Mouse (Mus musculus) mammary gland, adult 2 months (tissue): Measurements from ENCODE around the gene Mlkl. TPM values are rescaled to one million over a fixed set of nuclear protein-coding genes. Genes with fewer than 3 reads are reported as not detected.

Source experiments
- polyA plus RNA-seq: library from polyadenylated mRNA; depleted of rRNA; stranded (reverse); fragments of >200 nt; gene quantifications from 2 replicates; pipeline ENCODE4 v1.2.3, GENCODE M21; 2012; ENCODE audit warnings: low replicate concordance; rRNA removed

Mlkl gene
- 1.1 and 3.3 TPM in 2 replicates for polyA plus RNA-seq

DNA sequence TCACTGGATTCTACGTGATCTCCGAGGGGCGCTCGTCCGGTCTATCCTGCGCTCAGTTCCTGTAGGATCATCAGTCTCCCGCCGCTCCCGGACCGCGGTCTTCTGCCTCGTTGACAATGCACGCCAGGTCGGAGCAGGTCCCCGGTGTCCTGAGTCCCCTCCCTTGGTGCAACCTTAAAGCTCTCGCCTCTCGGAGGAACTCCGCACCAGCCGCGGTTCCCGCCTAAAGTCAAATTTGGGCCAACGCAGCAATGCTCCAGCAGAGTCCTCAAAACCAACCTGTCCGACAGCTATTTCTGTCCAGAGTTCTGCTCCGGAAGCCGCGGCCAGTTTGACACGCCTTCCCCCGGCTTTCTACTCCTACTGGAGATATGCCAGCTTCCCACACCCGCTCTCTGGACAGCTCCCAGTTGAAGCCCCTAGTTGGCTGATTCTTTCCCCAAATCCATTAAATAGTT lies at the start of gene Mlkl:
Gene Mlkl (minus strand): TSS at position 288 of the 458 bp plus-strand sequence.

DNA sequence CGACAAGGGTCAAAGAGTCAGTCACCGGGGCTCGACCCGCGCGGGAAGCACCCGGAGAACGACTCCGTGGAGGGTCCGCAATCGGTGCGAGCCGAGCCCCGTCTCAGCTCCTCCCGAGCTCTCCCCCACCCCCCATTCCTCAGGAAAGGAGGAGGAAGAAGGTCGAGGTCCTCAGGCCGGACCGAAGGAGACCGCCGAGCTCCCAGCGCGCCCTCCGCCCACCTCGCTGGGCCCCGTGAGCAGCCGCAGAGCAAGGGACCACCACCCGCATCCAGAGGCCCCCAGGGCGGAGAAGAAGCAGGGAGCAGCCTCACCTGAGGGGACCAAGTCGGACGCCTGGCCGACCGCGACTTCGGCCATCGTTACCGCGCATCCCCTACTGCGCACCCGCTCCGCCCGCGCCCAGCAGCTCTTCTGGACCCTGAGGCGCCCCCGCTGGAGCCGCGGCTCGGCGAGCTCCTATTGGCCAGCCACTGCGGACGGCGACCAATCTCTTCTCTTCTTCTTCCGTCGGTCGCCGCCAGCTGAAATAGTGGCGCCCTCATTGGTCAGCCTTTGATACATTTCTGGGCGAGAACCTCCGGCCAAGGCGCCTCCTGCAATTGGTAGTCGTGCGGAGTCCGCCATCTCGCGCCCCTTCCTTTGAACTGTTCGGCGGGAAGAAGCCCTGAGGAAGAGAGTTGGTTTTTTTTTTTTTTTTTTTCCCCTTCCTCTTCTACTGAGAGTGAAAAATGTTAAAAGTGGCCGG lies 38.0 kb downstream of the Mlkl start, which contains the start of gene Rfwd3:
Gene Rfwd3 (minus strand): TSS at position 402 of the 748 bp plus-strand sequence.

Other genes starting within 250 kb of the Mlkl start
- gene Clec18a, start 245.8 kb downstream of the Mlkl start, polyA plus RNA-seq: 0.40 TPM in 1 of 2 replicates, not detected in the other
- 17.3 and 26.6 TPM in 2 replicates for gene Pdpr, start 243.5 kb downstream of the Mlkl start, polyA plus RNA-seq
- gene Glg1, start 79.0 kb downstream of the Mlkl start, polyA plus RNA-seq: 43.8 and 49.9 TPM in 2 replicates
- gene Rfwd3, start 38.0 kb downstream of the Mlkl start, polyA plus RNA-seq: 9.5 and 14.6 TPM in 2 replicates
- gene Fa2h, start 55.6 kb upstream of the Mlkl start, polyA plus RNA-seq: 3.3 and 12.6 TPM in 2 replicates
- 6.7 and 10.4 TPM in 2 replicates for gene Wdr59, start 183.9 kb upstream of the Mlkl start, polyA plus RNA-seq
- 102 and 160 TPM in 2 replicates for gene Znrf1, start 197.9 kb upstream of the Mlkl start, polyA plus RNA-seq